Mouse (Mus musculus) erythroblast, embryonic 14.5 days (primary cell): ENCODE results near the gene Hsd17b13.

Experiments used
- GATA1 ChIP-seq: IDR thresholded peaks from 2 replicates; pipeline ENCODE4 v1.6.1; 2012; ENCODE audit warnings: low read length, inconsistent platforms, mixed read lengths
- TAL1 ChIP-seq: IDR thresholded peaks from 3 replicates; pipeline ENCODE4 v1.6.1; 2012; ENCODE audit warnings: low read length, inconsistent platforms, mixed read lengths

- TF ChIP-seq TAL1, result no peak
- no peak for TF ChIP-seq GATA1
Observed at GRCm38 (mm10) chr5:103916595-103917356, 60.4 kb downstream of the Hsd17b13 start.
